8 mouse cellular contexts compared by ENCODE assay signal in genomic region chr16:93938400-93938846, GRCm38 (mm10). TPM values are rescaled to one million over a fixed set of nuclear protein-coding genes. Genes with fewer than 3 reads are reported as not detected.
DNase-seq lines count a peak whose midpoint lies in the region; ATAC-seq and TF ChIP-seq lines count a peak whose summit lies in the region.

No protein-coding gene starts in this region.

- peak overlapping the region; percentile 16; the same call in 1 of the 2 replicates for H3K4me3 ChIP-seq in embryonic facial prominence, embryonic 12.5 days
- H3K4me3 ChIP-seq in heart, postnatal 0 days (ENCODE audit: low read depth, low read length) = peak overlapping the region; percentile 46

- peak; percentile 78 for DNase-seq in ES-CJ7 (ENCODE audit: low read depth, low spot score)
- DNase-seq in adrenal gland, postnatal 36 days = peak; percentile 74
- peak; percentile 67 for DNase-seq in heart, postnatal 0 days (ENCODE audit: low spot score)
- DNase-seq in layer of hippocampus, adult 9-10 months (ENCODE audit: low spot score) = peak; percentile 47
- peak; percentile 77 for DNase-seq in lung, postnatal 10 days
- peak; percentile 81 for DNase-seq in retina, postnatal 1 day
- DNase-seq in urinary bladder, postnatal 36 days (ENCODE audit: low spot score in 2 of 2) = peak; percentile 53 to 63

- peak; percentile 79 for TF ChIP-seq CTCF in heart, postnatal 0 days (IDR thresholded peaks at IDR 0.05; ENCODE audit: low read depth)

- H3K9me3 ChIP-seq in embryonic facial prominence, embryonic 12.5 days = no peaks in the 10 kb centered on the region
- H3K9me3 ChIP-seq in heart, postnatal 0 days (replicated peaks; ENCODE audit: control insufficient read depth, low read length) = no peaks in the 10 kb centered on the region

- no peak overlapping the region for H3K27ac ChIP-seq in embryonic facial prominence, embryonic 12.5 days
- no peak overlapping the region for H3K27ac ChIP-seq in heart, postnatal 0 days (ENCODE audit: low read depth)

- H3K4me1 ChIP-seq in embryonic facial prominence, embryonic 12.5 days = peaks cover 39% of the 10 kb centered on the region
- H3K4me1 ChIP-seq in heart, postnatal 0 days (ENCODE audit: control insufficient read depth, insufficient read depth) = no peaks in the 10 kb centered on the region

- ATAC-seq in embryonic facial prominence, embryonic 12.5 days (ENCODE audit: insufficient number of reproducible peaks, insufficient read depth, low FRiP score, low TSS enrichment) = no peak
- no peak for ATAC-seq in heart, postnatal 0 days (ENCODE audit: insufficient read depth, low read depth)

- H3K36me3 ChIP-seq in embryonic facial prominence, embryonic 12.5 days = no peaks in the 10 kb centered on the region
- no peaks in the 10 kb centered on the region for H3K36me3 ChIP-seq in heart, postnatal 0 days (replicated peaks; ENCODE audit: control insufficient read depth, insufficient read depth, low read length)

- peak overlapping the region; percentile 39 for H3K4me2 ChIP-seq in embryonic facial prominence, embryonic 12.5 days (replicated peaks)
- peak overlapping the region; percentile 56 for H3K4me2 ChIP-seq in heart, postnatal 0 days (ENCODE audit: low read depth, low read length)

- peaks cover 27% of the 10 kb centered on the region for H3K27me3 ChIP-seq in embryonic facial prominence, embryonic 12.5 days
- H3K27me3 ChIP-seq in heart, postnatal 0 days (ENCODE audit: control insufficient read depth, insufficient read depth, low read length) = peaks cover 41% of the 10 kb centered on the region

- TF ChIP-seq EP300 in heart, postnatal 0 days (IDR thresholded peaks at IDR 0.05; ENCODE audit: low read depth) = no peak

- no peak overlapping the region for H3K9ac ChIP-seq in embryonic facial prominence, embryonic 12.5 days
- no peak overlapping the region for H3K9ac ChIP-seq in heart, postnatal 0 days (replicated peaks; ENCODE audit: low read depth, low read length)

- WGBS in embryonic facial prominence, embryonic 12.5 days = 11% methylated on average over 16 of the region's 16 CpGs
- 4% methylated on average over 16 of the region's 16 CpGs for WGBS in heart, postnatal 0 days

RNA-seq across cellular contexts. Expression of gene Chaf1b, which starts 54.7 kb away (rescaled TPM):
- 1 to 10 TPM; 3.0 to 3.9 TPM for total RNA-seq in adrenal gland, postnatal 36 days (2021)
- 93.5 and 99.0 TPM in 2 replicates for polyA plus RNA-seq in embryonic facial prominence, embryonic 12.5 days (2016; fragmentation: Nextera tagmentation; extraction: Ambion mirVana)
- 13.6 and 15.1 TPM in 2 replicates for total RNA-seq in heart, postnatal 0 days (2014; rRNA removed; ENCODE audit: low replicate concordance)
- polyA plus RNA-seq in heart, postnatal 0 days (2015; fragmentation: Nextera tagmentation; extraction: Ambion mirVana) = 12.6 and 13.1 TPM in 2 replicates
